Comparison of ENCODE assay signal across 7 mouse cellular contexts in the genomic region with DNA sequence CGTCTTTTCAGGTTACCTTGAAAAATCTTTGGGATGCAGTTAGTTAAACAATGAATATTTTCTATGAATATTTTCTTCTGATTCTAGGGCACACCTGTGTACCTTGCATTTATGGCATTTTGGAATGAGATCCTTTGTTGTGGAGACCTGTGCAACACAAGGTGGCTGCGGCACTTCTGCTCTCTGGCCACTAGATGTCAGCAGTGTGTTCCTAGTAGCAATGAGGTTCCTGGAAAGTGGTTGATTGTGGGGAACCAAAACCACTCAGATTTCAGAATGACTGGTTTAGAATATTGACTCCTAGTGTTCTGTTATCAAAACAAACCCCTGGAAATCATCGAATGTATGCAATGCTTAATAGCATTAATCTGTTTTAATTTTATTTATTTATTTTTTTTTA. TPM values are rescaled to one million over a fixed set of nuclear protein-coding genes. Genes with fewer than 3 reads are reported as not detected.
A peak's percentile ranks its signal among the peaks of the same experiment; 100 is the strongest.
DNase-seq lines count a peak whose midpoint lies in the region; ATAC-seq and TF ChIP-seq lines count a peak whose summit lies in the region.

No protein-coding gene starts in this region.

- peak; percentile 99 for ATAC-seq in megakaryocyte progenitor cell, adult 5-6 weeks (replicated peaks; ENCODE audit: poor library complexity)

- TF ChIP-seq RAD21 in CH12.LX (IDR thresholded peaks at IDR 0.05; ENCODE audit: low read depth, low read length), result peak; percentile 92

- TF ChIP-seq POLR2A in CH12.LX (IDR thresholded peaks at IDR 0.05; ENCODE audit: low read depth, low read length), result no peak

- TF ChIP-seq EP300 in CH12.LX (IDR thresholded peaks at IDR 0.05; ENCODE audit: low read length), result peak; percentile 87

- H3K4me3 ChIP-seq in CH12.LX (replicated peaks in 1 of 3; ENCODE audit: low read depth in 2 of 3, low read length in 2 of 3, poor library complexity in 1 of 3), result no peak overlapping the region

- no peaks in the 10 kb centered on the region for H3K27me3 ChIP-seq in CH12.LX (replicated peaks)

- no peak overlapping the region for H3K27ac ChIP-seq in CH12.LX (ENCODE audit: insufficient read depth, low read depth)

- dilution Hi-C loops in CH12.LX (cut with MboI; ENCODE audit: extremely low pct_ligation_motif_present, extremely low pct_unique_long_range_greater_than_20kb, low sequenced_read_pairs), result no loop called here

- H3K4me2 ChIP-seq in CH12.LX (ENCODE audit: insufficient read depth, low read depth, poor library complexity, severe bottlenecking), result no peak overlapping the region

- peaks cover 3% of the 10 kb centered on the region for H3K9me3 ChIP-seq in CH12.LX (replicated peaks; ENCODE audit: low read length)

- no peak overlapping the region for H3K9ac ChIP-seq in CH12.LX (ENCODE audit: insufficient read depth, low read depth)

- H3K79me2 ChIP-seq in CH12.LX (replicated peaks; ENCODE audit: control insufficient read depth, extremely low read depth, insufficient read depth, poor library complexity, severe bottlenecking), result no peaks in the 10 kb centered on the region

- DNase-seq in CH12.LX (ENCODE audit: extremely low read depth) (peak; percentile 83), NIH3T3 (ENCODE audit: low read depth) (peak; percentile 72)
- DNase-seq in cerebellum, adult 9-11 months, result peak; percentile 27
- peak; percentile 52 to 57 for DNase-seq in frontal cortex, postnatal 25 days (ENCODE audit: low spot score in 2 of 2)
- peak; percentile 65 for DNase-seq in layer of hippocampus, adult 9-10 months (ENCODE audit: low spot score)
- DNase-seq in right cerebral cortex, postnatal 25 days, result peak; percentile 54

- H3K4me1 ChIP-seq in CH12.LX (ENCODE audit: control insufficient read depth in 1 of 2, insufficient read depth in 2 of 2), result peaks cover 4 to 21% of the 10 kb centered on the region in 2 experiments; a peak in 3 of 4 replicates

- in situ Hi-C loops in CH12.LX (cut with MboI; ENCODE audit: low pct_ligation_motif_present, low pct_unique_long_range_greater_than_20kb, low sequenced_read_pairs), result loop anchor here (5.0 kb wide), 1 partner anchor 730 kb away; no protein-coding TSS in a partner anchor

- no peaks in the 10 kb centered on the region for H3K36me3 ChIP-seq in CH12.LX (replicated peaks in 1 of 2; ENCODE audit: control insufficient read depth in 1 of 2, insufficient read depth in 1 of 2, low read length in 1 of 2)

- TF ChIP-seq CTCF in CH12.LX (conservative IDR thresholded peaks at IDR 0.05 in 1 of 2, IDR thresholded peaks at IDR 0.05 in 1 of 2; ENCODE audit: low read depth in 2 of 2, low read length in 2 of 2), result peak; percentile 87 to 88

TF ChIP-seq in CH12.LX, 34 proteins besides CTCF, POLR2A, EP300 and RAD21:
- 0 out of 2 replicates have a peak, but pooled peaks have one; percentile 60 for TF ChIP-seq MAFK (IDR thresholded peaks at IDR 0.05; ENCODE audit: insufficient replicate concordance, low read length)
- peak; percentile 83 for TF ChIP-seq JUN (IDR thresholded peaks at IDR 0.05; ENCODE audit: insufficient read depth, low read depth, low read length)
- TF ChIP-seq HCFC1 (IDR thresholded peaks at IDR 0.05; ENCODE audit: low read depth, low read length), result no peak
- TF ChIP-seq RCOR1 (conservative IDR thresholded peaks at IDR 0.05; ENCODE audit: low read depth, low read length), result no peak
- no peak for TF ChIP-seq MAX (IDR thresholded peaks at IDR 0.05; ENCODE audit: low read length)
- TF ChIP-seq ZC3H11A (IDR thresholded peaks at IDR 0.05; ENCODE audit: low read depth, low read length), result 0 out of 2 replicates have a peak, but pooled peaks have one; percentile 17
- TF ChIP-seq TBP (conservative IDR thresholded peaks at IDR 0.05; ENCODE audit: low read depth, low read length), result no peak
- TF ChIP-seq TCF12 (IDR thresholded peaks at IDR 0.05; ENCODE audit: low read depth, low read length), result no peak
- TF ChIP-seq ELF1 (IDR thresholded peaks at IDR 0.05; ENCODE audit: low read depth, low read length), result no peak
- no peak for TF ChIP-seq USF2 (conservative IDR thresholded peaks at IDR 0.05; ENCODE audit: low read depth, low read length)
- peak; percentile 36; the same call in 1 of the 2 replicates for TF ChIP-seq NELFE (IDR thresholded peaks at IDR 0.05; ENCODE audit: low read depth, low read length)
- no peak for TF ChIP-seq ZKSCAN1 (IDR thresholded peaks at IDR 0.05; ENCODE audit: borderline replicate concordance, low read depth, low read length)
- TF ChIP-seq SMC3 (IDR thresholded peaks at IDR 0.05; ENCODE audit: low read depth, low read length), result peak; percentile 80
- no peak for TF ChIP-seq MAZ (IDR thresholded peaks at IDR 0.05; ENCODE audit: low read depth, low read length)
- peak; percentile 15; the same call in 1 of the 2 replicates for TF ChIP-seq ZNF384 (IDR thresholded peaks at IDR 0.05; ENCODE audit: low read depth, low read length)
- TF ChIP-seq CHD1 (IDR thresholded peaks at IDR 0.05; ENCODE audit: low read depth, low read length), result no peak
- no peak for TF ChIP-seq MXI1 (IDR thresholded peaks at IDR 0.05; ENCODE audit: low read depth, low read length)
- peak; percentile 95 for TF ChIP-seq IRF4 (IDR thresholded peaks at IDR 0.05; ENCODE audit: low read depth, low read length)
- TF ChIP-seq PAX5 (IDR thresholded peaks at IDR 0.05; ENCODE audit: low read length), result no peak
- no peak for TF ChIP-seq ZMIZ1 (IDR thresholded peaks at IDR 0.05; ENCODE audit: low read depth, low read length)
- no peak for TF ChIP-seq GABPA (IDR thresholded peaks at IDR 0.05; ENCODE audit: insufficient replicate concordance, low read depth, low read length)
- TF ChIP-seq JUND (conservative IDR thresholded peaks at IDR 0.05; ENCODE audit: low read depth, low read length), result peak; percentile 95
- TF ChIP-seq SIN3A (IDR thresholded peaks at IDR 0.05; ENCODE audit: low read length), result no peak
- no peak for TF ChIP-seq UBTF (IDR thresholded peaks at IDR 0.05; ENCODE audit: low read depth, low read length)
- no peak for TF ChIP-seq POLR2AphosphoS2 (IDR thresholded peaks at IDR 0.05; ENCODE audit: low read depth, low read length)
- TF ChIP-seq CHD2 (IDR thresholded peaks at IDR 0.05; ENCODE audit: low read length), result no peak
- no peak for TF ChIP-seq MEF2A (IDR thresholded peaks at IDR 0.05; ENCODE audit: borderline replicate concordance, low read depth, low read length)
- TF ChIP-seq E2F4 (IDR thresholded peaks at IDR 0.05; ENCODE audit: insufficient replicate concordance, low read depth, low read length), result no peak
- no peak for TF ChIP-seq KAT2A (IDR thresholded peaks at IDR 0.05; ENCODE audit: insufficient replicate concordance, low read length)
- no peak for TF ChIP-seq ETS1 (conservative IDR thresholded peaks at IDR 0.05; ENCODE audit: low read depth, low read length)
- peak; percentile 25; the same call in 1 of the 2 replicates for TF ChIP-seq BHLHE40 (IDR thresholded peaks at IDR 0.05; ENCODE audit: low read depth, low read length)
- peak; percentile 64; the same call in 1 of the 2 replicates for TF ChIP-seq MYC (IDR thresholded peaks at IDR 0.05; ENCODE audit: low read depth, low read length)
- TF ChIP-seq USF1 (IDR thresholded peaks at IDR 0.05; ENCODE audit: low read depth, low read length), result no peak
- no peak for TF ChIP-seq NRF1 (IDR thresholded peaks at IDR 0.05; ENCODE audit: low read depth, low read length)

RNA-seq across cellular contexts. Expression of gene Wdr72, which starts 31.7 kb away (rescaled TPM):
- 0.04 TPM in 2 replicates for total RNA-seq in CH12.LX (2012; rRNA removed)
- not detected in 2 replicates for total RNA-seq in CH12.LX (2014; rRNA removed)
- not detected in 2 replicates for polyA plus RNA-seq in CH12.LX (2012; ENCODE audit: insufficient read length, low read depth)
- total RNA-seq in megakaryocyte progenitor cell, adult 5-6 weeks (2015), result not detected in 2 replicates
- not detected in 2 replicates for total RNA-seq in megakaryocyte progenitor cell, adult 5-6 weeks (2017)

Comparison
In these comparisons a context has a peak if more than half of its experiments do, and no peak if none do; other contexts are left out.
1. DNase-seq: peak in every context shown above with its lines; median percentile 83 in CH12.LX; 72 in NIH3T3; 65 in layer of hippocampus, adult 9-10 months; 54 in frontal cortex, postnatal 25 days; 54 in right cerebral cortex, postnatal 25 days; 27 in cerebellum, adult 9-11 months.